Mouse (Mus musculus) kidney, embryonic 15.5 days (tissue): Measurements from ENCODE around the gene Anapc10. TPM values are rescaled to one million over a fixed set of nuclear protein-coding genes. Genes with fewer than 3 reads are reported as not detected.
"Not testable (repeated sequence)": the region's sequence is repeated elsewhere in the genome, so short reads cannot be mapped to it uniquely, and the experiment has no call there.

ENCODE experiments used
- ATAC-seq: fragments of 200-750 bp; cut with Nextera tagmentation; replicated peaks from 2 replicates; pipeline ENCODE4 v1.8.0; 2017; ENCODE audit warnings: moderate TSS enrichment; ENCODE audit not compliant: low FRiP score
- H3K27ac ChIP-seq: fragments of 300-500 bp; sonication (generic); 2 replicates; pipeline ENCODE4 v1.5.1; 2015; ENCODE audit warnings: mild to moderate bottlenecking, inconsistent platforms
- H3K27me3 ChIP-seq: fragments of 300-500 bp; sonication (generic); 2 replicates; pipeline ENCODE4 v1.6.1; 2015; ENCODE audit warnings: inconsistent platforms
- H3K36me3 ChIP-seq: fragments of 300-500 bp; sonication (generic); 2 replicates; pipeline ENCODE4 v1.6.1; 2015; ENCODE audit warnings: inconsistent platforms
- H3K4me1 ChIP-seq: fragments of 300-500 bp; sonication (generic); 2 replicates; pipeline ENCODE4 v1.6.1; 2015; ENCODE audit warnings: inconsistent platforms
- H3K4me2 ChIP-seq: fragments of 300-500 bp; sonication (generic); 2 replicates; pipeline ENCODE4 v1.6.1; 2015; ENCODE audit warnings: moderate library complexity, mild to moderate bottlenecking, inconsistent platforms
- H3K4me3 ChIP-seq: fragments of 300-500 bp; sonication (generic); replicated peaks from 2 replicates; pipeline ENCODE4 v1.5.1; 2015; ENCODE audit warnings: mild to moderate bottlenecking, inconsistent platforms
- H3K9ac ChIP-seq: fragments of 300-500 bp; sonication (generic); 2 replicates; pipeline ENCODE4 v1.6.1; 2015; ENCODE audit warnings: mild to moderate bottlenecking, inconsistent platforms
- H3K9me3 ChIP-seq: fragments of 300-500 bp; sonication (generic); replicated peaks from 2 replicates; pipeline ENCODE4 v1.6.1; 2016; ENCODE audit warnings: inconsistent platforms
- WGBS: fragments of 180-500 bp; shearing (Covaris S2); methylation state at CpG from one replicate; pipeline ENCODE4 v1.1.7; 2015; ENCODE audit warnings: mixed read lengths; 5-methylcytosine and 5-hydroxymethylcytosine counted together
- polyA plus RNA-seq: library from polyadenylated mRNA; unstranded; fragments of >200 nt; fragmentation: Nextera tagmentation; extraction: Ambion mirVana; gene quantifications from 2 replicates; pipeline ENCODE4 v1.2.1, GENCODE M21; 2015

The Anapc10 gene
- polyA plus RNA-seq, 1 experiment from 2014 or later, result 39.9 TPM

DNA sequence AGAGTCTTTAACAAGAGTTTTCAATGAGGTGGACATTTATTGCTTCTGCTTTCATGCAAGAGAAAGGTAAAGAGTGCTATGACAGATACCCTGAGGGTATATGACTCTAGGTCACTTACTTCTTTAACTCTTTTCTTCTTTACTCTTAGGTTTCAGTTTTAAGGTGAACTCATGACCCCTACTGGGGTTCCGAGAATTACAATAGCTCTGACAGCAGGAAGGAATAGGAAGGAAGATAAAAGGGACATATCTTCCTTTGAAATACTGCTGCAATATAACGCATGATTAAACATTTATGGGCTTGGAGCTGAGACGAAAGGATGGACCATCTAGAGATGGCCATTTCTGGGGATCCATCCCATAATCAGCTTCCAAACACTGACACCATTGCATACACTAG is 13.0 kb downstream of the Anapc10 start:
- Histone ChIP-seq H3K4me3 (no peak overlapping the region), H3K27ac (no peak overlapping the region), H3K4me2 (no peak overlapping the region), H3K4me1 (no peaks in the 10 kb centered on the region), H3K36me3 (peaks cover 43% of the 10 kb centered on the region), H3K27me3 (no peaks in the 10 kb centered on the region), H3K9me3 (no peaks in the 10 kb centered on the region), H3K9ac (no peak overlapping the region)
- 33% methylated on average over 3 of the region's 3 CpGs for WGBS
- no peak for ATAC-seq

DNA sequence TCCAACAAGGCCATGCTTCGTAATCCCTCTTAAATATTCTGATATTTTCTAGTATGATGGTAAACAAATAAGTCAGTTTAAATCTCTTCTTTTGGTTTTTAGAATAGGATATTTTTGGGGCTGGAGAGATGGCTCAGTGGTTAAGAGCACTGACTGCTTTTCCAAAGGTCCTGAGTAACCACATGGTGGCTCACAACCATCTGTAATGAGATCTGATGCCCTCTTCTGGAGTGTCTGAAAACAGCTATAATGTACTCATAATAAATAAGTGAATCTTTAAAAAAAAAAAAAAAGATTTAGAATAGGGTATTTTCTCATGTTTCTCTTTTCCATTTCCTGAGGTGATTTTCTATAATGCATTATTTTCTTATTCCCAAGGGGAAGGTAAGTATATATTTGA is 16.3 kb downstream of the Anapc10 start:
- Histone ChIP-seq H3K4me2 (no peak overlapping the region), H3K9ac (no peak overlapping the region), H3K4me3 (no peak overlapping the region), H3K9me3 (no peaks in the 10 kb centered on the region), H3K4me1 (no peaks in the 10 kb centered on the region), H3K27me3 (no peaks in the 10 kb centered on the region), H3K36me3 (peaks cover 27% of the 10 kb centered on the region), H3K27ac (no peak overlapping the region)
- no peak for ATAC-seq
- 100% methylated on average over 1 of the region's 1 CpGs for WGBS

DNA sequence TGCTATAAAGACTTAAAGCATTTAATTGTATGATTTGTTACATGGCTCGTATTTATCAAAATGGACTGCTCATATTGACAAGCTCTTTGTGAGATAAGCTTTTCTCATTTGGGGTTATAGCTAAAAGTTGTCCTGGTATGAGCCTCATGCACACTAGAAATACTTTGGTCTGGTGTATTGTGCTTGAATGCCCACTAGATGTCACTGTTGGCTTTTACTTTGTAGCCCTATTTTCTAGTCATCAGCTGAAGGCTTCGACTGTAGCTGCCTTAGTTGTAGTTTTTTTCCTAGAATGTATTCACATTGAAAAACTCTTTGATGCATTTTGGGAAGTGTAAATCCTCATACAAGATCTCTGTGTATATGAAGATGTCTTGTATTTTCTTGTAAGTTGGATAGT is 22.7 kb downstream of the Anapc10 start:
- Histone ChIP-seq H3K4me2 (no peak overlapping the region), H3K9ac (no peak overlapping the region), H3K36me3 (peaks cover 14% of the 10 kb centered on the region), H3K4me3 (no peak overlapping the region), H3K27me3 (no peaks in the 10 kb centered on the region), H3K27ac (no peak overlapping the region), H3K9me3 (no peaks in the 10 kb centered on the region), H3K4me1 (no peaks in the 10 kb centered on the region)
- no peak for ATAC-seq
- WGBS, result 15% methylated on average over 2 of the region's 2 CpGs

DNA sequence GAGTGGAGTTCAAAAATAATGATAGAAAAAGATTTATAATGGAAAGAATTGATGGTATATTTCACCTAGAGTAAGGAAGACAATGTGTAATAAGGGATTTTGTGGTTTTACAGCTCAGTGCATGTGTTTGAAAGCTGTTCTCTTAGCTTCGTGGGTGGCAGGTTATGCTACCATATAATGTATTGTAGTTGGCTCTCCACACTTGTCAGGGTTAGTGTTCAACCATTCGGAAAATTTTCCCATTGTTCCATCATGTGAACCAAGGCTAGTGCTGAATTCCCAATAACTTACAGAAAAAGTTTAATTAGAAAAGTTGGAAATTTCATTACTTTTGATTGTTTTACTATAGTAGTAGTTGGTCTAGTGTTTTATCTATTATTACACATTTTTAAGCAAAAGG is 36.6 kb downstream of the Anapc10 start:
- H3K9me3 ChIP-seq, result no peaks in the 10 kb centered on the region
- 57% methylated on average over 2 of the region's 2 CpGs for WGBS
- H3K9ac ChIP-seq, result no peak overlapping the region
- no peak overlapping the region for H3K4me3 ChIP-seq
- peaks cover 18% of the 10 kb centered on the region for H3K36me3 ChIP-seq
- ATAC-seq, result no peak
- no peak overlapping the region for H3K27ac ChIP-seq
- H3K4me1 ChIP-seq, result no peaks in the 10 kb centered on the region
- H3K4me2 ChIP-seq, result no peak overlapping the region
- H3K27me3 ChIP-seq, result no peaks in the 10 kb centered on the region

DNA sequence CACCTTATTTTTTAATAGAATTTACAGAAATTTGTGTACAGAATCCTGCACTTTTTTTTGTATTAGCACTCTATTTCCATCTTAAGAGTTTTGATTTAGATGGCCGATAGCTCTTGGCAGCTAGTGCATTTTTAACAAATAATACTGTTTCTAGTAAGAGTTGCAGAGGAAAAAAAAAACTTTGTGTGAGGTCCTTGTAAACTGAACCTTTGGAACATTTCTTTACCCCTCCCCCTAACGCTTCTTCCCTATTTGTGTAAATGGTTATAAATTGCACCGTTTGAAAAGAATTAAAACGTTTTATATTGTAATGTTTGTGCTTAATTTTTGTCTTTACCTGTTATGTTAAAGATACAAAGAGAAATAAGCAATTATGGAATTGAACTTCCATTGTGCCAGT is 37.0 kb downstream of the Anapc10 start:
- Histone ChIP-seq H3K9ac (no peak overlapping the region), H3K4me3 (no peak overlapping the region), H3K27ac (no peak overlapping the region), H3K9me3 (no peaks in the 10 kb centered on the region), H3K4me2 (no peak overlapping the region), H3K4me1 (no peaks in the 10 kb centered on the region), H3K27me3 (no peaks in the 10 kb centered on the region), H3K36me3 (peaks cover 18% of the 10 kb centered on the region)
- 72% methylated on average over 4 of the region's 4 CpGs for WGBS
- no peak for ATAC-seq

DNA sequence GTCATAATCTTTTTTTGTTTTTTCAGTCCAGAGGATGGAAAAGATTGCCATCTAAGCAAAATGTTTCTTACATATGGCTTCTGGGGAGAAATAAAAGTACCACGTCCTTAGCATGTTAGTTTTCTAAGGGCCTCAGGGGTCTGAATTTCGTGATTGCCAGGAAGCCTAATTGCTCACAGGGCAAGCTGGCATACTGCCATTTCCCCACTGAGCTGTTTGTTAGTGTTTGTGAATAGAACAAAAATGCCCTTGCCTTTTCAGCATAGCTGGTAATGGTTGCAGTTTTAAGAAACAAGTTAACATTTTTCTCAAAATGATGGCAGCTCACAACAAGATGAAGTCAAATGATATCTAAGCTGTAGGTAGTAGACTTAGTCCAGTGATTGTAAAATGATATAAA is 38.7 kb downstream of the Anapc10 start:
- Histone ChIP-seq H3K27me3 (no peaks in the 10 kb centered on the region), H3K27ac (no peak overlapping the region), H3K36me3 (peaks cover 14% of the 10 kb centered on the region), H3K4me3 (no peak overlapping the region), H3K9me3 (no peaks in the 10 kb centered on the region), H3K4me2 (no peak overlapping the region), H3K9ac (no peak overlapping the region), H3K4me1 (no peaks in the 10 kb centered on the region)
- ATAC-seq, result no peak
- WGBS, result 60% methylated on average over 2 of the region's 2 CpGs

DNA sequence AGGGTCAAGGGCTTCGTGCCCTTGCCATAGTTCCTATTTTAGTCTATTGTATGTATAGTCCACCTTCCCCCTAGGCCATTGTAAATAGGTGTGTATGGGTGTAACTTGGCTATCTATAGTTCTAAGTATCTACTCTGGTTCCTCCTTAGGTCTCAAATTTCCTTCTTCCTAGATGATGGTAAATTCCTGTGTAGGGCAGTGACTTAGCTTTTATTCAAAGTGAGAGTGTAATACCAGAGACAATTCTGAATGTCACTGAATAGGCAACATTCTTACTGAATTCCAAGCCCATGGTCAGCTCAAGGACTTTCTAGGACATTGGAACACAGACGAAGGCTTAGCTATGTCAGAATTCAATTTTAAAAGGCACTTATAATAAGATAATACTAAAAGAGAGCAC is 83.3 kb downstream of the Anapc10 start:
- H3K9me3 ChIP-seq, H3K4me3 ChIP-seq, ATAC-seq, H3K36me3 ChIP-seq, H3K4me1 ChIP-seq, H3K27me3 ChIP-seq, H3K9ac ChIP-seq, H3K4me2 ChIP-seq, H3K27ac ChIP-seq: not testable (repeated sequence)
- 90% methylated on average over 2 of the region's 2 CpGs for WGBS

DNA sequence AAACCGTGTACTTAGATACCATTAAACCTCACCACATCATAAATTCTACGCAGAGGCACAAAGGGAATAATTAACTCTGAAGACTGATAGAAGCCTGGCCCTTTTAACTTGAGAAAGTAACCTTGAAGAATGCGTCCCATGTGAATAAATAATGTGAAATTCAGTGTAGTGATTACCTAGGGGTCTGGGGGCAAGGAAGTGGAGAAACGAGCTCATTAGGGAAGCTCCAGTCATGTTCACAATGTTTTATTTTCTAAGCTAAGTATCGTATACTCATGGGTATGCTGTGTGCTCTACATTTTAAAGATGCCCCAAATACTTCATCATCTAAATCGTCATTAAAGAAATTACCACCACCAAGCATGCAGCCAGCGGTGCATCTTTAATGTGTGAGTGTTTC is 85.1 kb downstream of the Anapc10 start:
- no peak overlapping the region for H3K27ac ChIP-seq
- H3K4me1 ChIP-seq, result no peaks in the 10 kb centered on the region
- no peak overlapping the region for H3K9ac ChIP-seq
- H3K9me3 ChIP-seq, result no peaks in the 10 kb centered on the region
- WGBS, result 61% methylated on average over 7 of the region's 7 CpGs
- ATAC-seq, result no peak
- no peak overlapping the region for H3K4me2 ChIP-seq
- H3K36me3 ChIP-seq, result no peaks in the 10 kb centered on the region
- H3K4me3 ChIP-seq, result no peak overlapping the region
- no peaks in the 10 kb centered on the region for H3K27me3 ChIP-seq

DNA sequence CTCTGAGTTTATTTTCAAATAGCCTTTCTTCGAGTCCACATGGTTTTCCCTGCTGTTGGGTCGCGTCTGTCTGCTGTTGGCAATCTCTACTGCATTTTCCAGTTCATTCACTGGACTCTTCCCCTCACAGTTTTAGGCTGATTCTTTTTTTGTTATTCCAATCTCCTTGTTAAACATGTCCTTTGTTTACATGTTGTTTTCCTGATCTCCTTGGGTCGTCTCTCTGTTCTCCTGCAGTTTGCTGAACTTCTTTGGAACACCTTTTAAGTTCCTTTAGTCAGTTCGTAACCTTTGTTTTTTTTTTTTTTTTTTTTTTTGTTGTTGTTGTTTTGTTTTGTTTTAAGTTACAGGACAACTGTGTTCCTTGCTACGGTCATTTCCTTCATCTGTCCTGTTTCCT is 92.9 kb downstream of the Anapc10 start:
- Histone ChIP-seq H3K36me3 (no peaks in the 10 kb centered on the region), H3K4me3 (no peak overlapping the region), H3K9ac (no peak overlapping the region), H3K27ac (no peak overlapping the region), H3K27me3 (no peaks in the 10 kb centered on the region), H3K4me1 (no peaks in the 10 kb centered on the region), H3K4me2 (no peak overlapping the region), H3K9me3 (no peaks in the 10 kb centered on the region)
- no peak for ATAC-seq
- WGBS, result 87% methylated on average over 6 of the region's 6 CpGs

DNA sequence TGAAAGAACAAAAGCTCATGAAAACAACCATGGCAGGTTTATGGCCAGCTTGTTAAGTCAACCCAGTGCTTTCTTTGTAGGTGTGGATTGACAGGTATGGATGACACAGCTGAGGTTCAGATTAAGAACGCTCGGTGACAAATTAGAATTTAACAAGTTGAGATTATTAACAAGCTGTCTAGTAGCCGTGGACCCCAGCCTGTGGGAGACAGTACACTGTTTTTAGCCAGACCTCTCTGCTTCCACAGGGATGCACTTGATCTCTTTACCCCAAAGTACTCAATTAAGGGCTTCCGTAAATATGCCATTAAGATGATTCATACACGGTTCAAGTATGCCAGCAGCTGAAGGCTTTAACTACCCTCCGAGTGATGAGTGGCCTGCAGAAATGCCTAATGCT is 95.4 kb downstream of the Anapc10 start:
- ATAC-seq, result no peak
- no peak overlapping the region for H3K9ac ChIP-seq
- H3K27me3 ChIP-seq, result no peaks in the 10 kb centered on the region
- no peak overlapping the region for H3K4me3 ChIP-seq
- no peaks in the 10 kb centered on the region for H3K36me3 ChIP-seq
- no peak overlapping the region for H3K27ac ChIP-seq
- H3K4me1 ChIP-seq, result no peaks in the 10 kb centered on the region
- no peaks in the 10 kb centered on the region for H3K9me3 ChIP-seq
- H3K4me2 ChIP-seq, result no peak overlapping the region
- 23% methylated on average over 6 of the region's 6 CpGs for WGBS

DNA sequence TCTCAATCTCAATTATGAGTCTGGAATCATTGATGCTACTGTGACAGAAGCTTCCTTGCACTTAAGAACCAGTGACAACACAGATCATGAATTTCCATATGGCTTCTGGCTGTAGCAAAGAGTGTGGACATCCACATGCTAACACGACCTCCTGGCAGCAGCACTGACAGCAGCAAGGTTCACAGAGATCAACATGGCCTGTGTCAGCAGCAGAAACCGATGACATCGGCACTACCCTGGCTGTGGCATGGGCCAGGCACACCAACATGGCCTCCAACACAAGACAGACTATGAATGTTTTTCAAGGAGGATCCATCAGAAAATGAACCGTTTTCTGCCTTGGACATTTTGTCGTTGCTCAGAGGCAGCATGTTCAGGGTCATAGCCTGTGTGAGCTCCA is 114.9 kb downstream of the Anapc10 start:
- H3K4me3 ChIP-seq, result no peak overlapping the region
- 78% methylated on average over 5 of the region's 5 CpGs for WGBS
- H3K27ac ChIP-seq, result no peak overlapping the region
- H3K27me3 ChIP-seq, result no peaks in the 10 kb centered on the region
- no peak overlapping the region for H3K4me2 ChIP-seq
- no peak overlapping the region for H3K9ac ChIP-seq
- ATAC-seq, result no peak
- no peaks in the 10 kb centered on the region for H3K36me3 ChIP-seq
- no peaks in the 10 kb centered on the region for H3K9me3 ChIP-seq
- H3K4me1 ChIP-seq, result peaks cover 6% of the 10 kb centered on the region; the same call in 1 of the 2 replicates
